Mouse (Mus musculus): ENCODE measurements around the gene Mrps27. TPM values are rescaled to one million over a fixed set of nuclear protein-coding genes. Genes with fewer than 3 reads are reported as not detected.

Gene Mrps27
- total RNA-seq, 4 experiments from 2014 or later = 23.5 to 32.8 (median 26.8) TPM

DNA sequence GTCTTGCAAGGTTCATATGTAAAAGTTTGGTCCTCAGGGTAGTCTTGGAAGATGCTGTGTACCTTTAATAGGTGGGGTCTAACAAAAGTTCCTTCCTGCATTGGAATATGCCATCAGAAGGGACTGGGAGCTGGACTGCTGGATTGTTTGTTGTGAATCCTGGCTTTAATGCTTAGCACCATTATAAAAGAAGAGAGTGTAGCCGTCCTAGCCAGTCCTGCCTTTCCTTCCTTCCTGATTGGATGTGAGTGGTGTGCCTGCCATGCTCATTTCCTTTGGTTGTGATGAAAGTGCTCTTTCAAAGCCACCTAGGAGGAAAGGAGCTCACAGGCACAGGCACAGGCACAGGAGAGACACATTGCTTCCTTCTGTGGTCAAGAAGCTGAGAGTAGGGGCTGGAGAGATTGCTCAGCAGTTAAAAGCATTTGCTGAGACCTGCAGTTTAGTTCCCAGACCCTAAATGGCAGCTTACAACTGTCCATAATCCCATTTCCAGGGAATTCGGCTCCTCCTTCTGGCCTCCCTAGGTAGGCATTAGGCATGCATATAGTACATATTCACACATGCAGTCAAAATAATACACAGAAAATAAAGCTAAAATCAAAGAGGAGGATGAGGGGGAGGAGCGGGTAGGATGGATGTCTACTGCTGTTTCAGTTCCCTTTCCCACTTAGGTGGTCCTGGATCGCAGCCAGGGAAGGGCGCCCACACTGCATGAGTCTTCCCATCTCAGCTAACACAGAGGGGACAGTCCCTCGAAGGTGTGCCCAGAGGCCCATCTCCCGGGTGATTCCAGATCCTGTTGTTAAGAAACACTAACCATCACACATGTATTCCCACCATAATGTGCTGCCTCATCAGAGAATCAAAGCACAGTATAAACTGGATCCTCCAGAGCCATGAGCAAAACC is 43.6 kb downstream of the Mrps27 start:
- DNase-seq (ENCODE audit: low spot score in 2 of 2) = no peak

GRCm38 (mm10) chr13:99391417-99391816 is 46.8 kb downstream of the Mrps27 start:
- DNase-seq (ENCODE audit: low spot score in 2 of 2) = peak in 1 of 2 experiments; percentile 38

DNA sequence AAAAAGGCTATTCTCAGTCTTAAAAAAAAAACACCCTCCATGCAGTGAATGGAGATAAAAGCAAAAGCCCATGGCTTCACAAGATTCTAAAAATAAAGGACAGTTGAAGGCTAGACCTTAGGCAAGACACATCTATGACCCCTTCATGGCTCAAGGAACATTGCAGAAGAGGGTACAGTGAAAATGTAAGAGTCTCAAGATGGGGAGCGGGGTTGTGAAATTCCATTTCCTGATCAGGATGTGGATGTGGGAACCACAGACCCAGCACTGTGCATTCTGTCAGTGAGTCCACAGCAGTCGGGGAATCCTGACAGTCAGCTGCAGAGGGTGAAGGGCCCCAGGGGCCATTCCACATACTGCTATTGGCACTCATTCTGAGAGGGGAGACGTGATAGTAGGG is 48.5 kb downstream of the Mrps27 start:
- no peak for DNase-seq (ENCODE audit: low spot score in 2 of 2)

DNA sequence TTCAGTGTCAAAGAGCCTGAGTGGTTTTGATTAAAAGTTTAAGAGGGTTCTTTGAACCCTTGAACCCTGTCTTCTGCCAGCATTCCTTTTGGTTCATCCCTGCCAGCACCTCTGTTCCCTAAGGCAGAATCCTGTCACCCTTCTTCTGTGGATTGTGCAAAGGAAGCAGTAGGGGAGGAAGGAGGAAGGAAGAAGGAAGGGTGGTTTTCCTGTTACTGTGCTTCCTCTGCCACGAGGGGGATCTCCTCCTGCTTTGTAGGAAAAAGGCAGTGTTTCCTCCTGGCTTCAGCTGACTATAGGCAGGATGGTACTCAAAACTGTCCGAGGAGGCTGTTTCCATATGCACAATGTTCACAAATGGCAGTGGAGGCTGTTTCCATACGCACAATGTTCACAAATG is 50.1 kb downstream of the Mrps27 start:
- no peak for DNase-seq (ENCODE audit: low spot score in 2 of 2)

- DNase-seq (ENCODE audit: low spot score in 2 of 2) = no peak
Measured at GRCm38 (mm10) chr13:99395531-99395930, 50.9 kb downstream of the Mrps27 start.

GRCm38 (mm10) chr13:99397228-99397627 is 52.6 kb downstream of the Mrps27 start:
- DNase-seq (ENCODE audit: low spot score in 2 of 2) = peak; percentile 48 to 49

- DNase-seq (ENCODE audit: low spot score in 2 of 2) = no peak
Measured at GRCm38 (mm10) chr13:99398149-99398701, 53.6 kb downstream of the Mrps27 start.

DNA sequence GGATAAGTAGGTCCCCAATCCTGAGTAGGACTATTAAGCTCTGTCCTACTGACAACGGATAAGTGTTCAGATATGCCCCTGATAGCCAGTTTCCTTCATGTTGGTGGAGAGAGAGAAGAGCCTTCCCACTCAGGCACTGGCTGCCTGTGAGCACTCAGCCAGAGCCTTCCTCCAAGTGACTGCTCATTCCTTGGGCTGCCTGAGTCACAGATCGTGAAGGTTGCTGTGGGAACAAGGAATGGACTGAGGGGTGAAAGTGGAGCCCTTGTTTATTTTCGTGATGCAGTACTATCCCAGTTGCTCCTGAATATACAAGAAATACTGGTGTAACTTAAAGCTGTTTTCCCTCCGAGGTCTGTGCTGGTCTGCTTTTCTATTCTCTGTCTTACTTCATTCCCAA is 54.8 kb downstream of the Mrps27 start:
- no peak for DNase-seq (ENCODE audit: low spot score in 2 of 2)

GRCm38 (mm10) chr13:99409216-99409615 is 64.6 kb downstream of the Mrps27 start:
- DNase-seq (ENCODE audit: low spot score in 2 of 2) = no peak

DNA sequence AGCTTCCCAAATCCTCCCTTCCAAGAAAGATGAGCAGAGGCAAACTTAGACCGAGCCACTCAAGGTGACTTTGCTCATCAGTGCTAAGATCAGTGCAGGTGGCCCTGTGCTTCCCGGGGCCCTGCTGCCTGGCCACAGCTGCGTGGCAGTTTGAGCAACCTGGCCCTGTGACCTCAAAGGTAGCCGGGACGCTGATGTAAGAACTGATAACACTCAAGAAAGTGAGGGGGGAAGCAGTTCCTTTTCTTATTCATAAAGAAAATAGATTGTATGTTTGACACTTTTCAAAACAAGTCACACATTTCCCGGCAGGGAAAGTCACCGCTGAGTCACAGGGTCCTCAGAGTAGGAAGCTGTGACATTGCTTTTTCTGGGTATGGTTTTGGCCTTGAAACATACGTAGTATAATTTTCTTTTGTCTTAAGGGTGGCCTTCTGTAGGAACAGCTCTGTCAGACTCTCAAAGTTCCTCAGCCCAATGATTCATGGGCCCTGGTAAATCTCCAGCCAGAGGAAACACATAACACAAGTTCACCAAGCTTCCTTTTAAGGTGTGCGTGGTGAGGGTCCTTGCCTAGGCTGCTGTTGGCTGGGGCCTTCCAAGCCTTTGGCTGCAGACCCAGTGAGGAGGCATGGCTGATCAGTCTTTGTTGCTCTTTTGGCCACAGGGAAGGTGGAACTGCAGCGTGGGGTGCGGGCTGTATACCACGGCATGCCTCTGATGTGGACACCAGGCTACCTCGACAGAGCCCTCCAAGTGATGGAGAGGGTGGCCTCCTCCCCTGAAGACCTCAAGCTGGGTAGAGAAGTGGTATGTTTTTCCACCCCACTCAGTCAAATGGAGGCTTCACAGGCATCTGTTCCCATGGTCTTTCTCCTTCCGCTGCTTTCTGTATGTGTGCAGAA is 66.3 kb downstream of the Mrps27 start:
- no peak for DNase-seq (ENCODE audit: low spot score in 2 of 2)

DNA sequence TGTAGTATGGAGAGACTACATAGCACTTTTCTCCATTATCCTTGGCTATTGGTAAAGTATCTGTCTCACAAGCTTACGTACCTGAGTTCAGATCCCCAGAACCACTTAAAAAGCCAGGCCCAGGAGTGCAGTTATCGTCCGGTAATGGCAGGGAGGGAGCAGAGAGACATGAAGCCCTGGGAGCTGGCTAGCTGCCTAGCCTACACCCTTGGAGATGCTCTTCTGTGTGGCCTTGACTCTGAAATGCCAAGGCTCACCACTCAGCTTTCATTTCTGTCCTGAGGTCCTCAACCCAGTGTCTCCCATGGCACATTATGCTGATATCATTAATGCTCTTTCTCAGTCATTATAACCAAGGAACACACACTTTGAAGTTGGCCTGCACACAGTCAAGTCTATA is 67.2 kb downstream of the Mrps27 start:
- DNase-seq (ENCODE audit: low spot score in 2 of 2) = no peak

- no peak for DNase-seq (ENCODE audit: low spot score in 2 of 2)
Measured at GRCm38 (mm10) chr13:99412477-99413080, 68.0 kb downstream of the Mrps27 start.

DNA sequence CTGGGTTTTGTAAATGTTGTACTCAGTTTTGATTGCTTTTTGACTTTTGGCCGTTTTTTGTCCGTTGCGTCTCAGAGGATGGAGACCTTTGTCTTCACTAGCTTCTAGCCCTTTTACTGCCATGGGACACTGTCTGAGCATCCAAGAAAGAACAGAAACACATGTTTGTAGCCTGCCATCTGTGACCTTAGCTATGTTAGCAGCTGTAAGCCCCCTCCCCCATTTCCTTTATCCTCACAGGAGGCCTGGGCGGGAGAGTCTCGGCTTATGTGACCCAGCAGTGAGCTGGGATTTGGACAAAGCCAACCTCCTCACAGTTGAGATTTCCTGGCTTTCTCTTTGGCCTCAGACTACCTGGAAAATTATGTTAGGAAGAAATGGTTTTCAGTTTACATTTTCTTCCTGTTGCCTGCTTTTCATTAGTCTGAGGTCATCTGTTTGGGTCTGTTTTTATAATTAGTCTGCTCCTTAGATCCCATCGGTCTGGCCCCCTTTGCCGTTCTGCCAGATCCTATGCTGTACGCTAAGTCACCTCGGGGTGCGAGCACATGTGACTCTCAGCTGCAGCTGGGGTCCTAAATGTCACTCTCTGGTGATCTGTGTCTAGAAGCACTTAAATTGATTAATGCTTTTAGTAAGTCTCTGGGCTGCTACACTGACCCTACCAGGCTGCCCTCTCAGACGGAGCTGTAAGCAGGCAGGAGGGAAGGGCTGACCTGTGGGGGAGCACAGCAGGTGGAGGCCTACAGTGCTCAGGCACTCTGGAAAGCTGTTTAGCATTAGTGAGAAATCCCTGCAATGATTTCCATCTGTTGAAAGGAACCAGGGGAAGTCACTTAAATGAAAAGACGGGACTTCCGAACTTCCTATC is 69.1 kb downstream of the Mrps27 start:
- DNase-seq (ENCODE audit: low spot score in 2 of 2) = no peak

GRCm38 (mm10) chr13:99414352-99414742 is 69.8 kb downstream of the Mrps27 start:
- DNase-seq (ENCODE audit: low spot score in 2 of 2) = no peak

GRCm38 (mm10) chr13:99416601-99417000 is 72.0 kb downstream of the Mrps27 start:
- DNase-seq (ENCODE audit: low spot score in 2 of 2) = no peak

DNA sequence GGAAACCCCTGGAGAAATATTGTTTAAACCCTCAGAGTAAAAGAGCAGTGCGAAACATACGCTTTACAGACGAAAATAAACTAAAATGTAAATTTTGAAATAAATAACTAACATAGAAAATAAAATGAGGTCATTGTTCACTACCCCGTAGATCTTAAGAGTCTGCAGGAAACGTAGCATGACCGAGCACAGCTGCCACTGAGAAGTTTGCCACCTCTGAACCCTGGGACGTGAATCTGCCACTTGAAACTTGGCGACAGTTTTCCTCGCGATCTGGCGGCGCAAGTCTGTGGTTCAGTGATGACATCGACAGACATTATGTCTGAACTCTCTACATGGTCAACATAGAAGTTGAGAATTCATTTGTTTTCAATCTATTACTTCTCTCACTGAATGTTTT is 79.0 kb downstream of the Mrps27 start:
- no peak for DNase-seq (ENCODE audit: low spot score in 2 of 2)

- DNase-seq (ENCODE audit: low spot score in 2 of 2) = no peak
Measured at GRCm38 (mm10) chr13:99433068-99434008, 88.8 kb downstream of the Mrps27 start.

GRCm38 (mm10) chr13:99434494-99434893 is 89.9 kb downstream of the Mrps27 start:
- no peak for DNase-seq (ENCODE audit: low spot score in 2 of 2)

DNA sequence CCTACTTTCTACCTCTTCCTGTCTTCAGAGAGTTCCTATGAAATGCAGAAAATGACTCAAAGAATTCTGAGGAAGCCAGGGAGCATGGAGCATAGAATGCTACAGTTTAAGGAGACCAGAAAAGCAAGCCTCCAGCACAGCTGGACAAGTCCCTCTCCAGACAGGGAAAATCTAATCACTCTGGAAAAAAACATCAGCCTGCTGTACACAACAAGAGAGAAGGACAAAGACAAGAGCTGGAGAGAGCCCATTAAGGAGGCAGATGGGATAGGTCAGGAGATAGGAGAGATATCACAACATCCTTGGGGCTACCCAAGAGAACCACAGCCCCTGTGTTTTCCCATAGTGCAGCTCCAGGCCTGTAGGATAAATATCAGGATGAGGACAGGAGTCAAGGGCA is 92.5 kb downstream of the Mrps27 start:
- no peak for DNase-seq (ENCODE audit: low spot score in 2 of 2)

Data from layer of hippocampus, adult 8-10 months (tissue).